Mouse (Mus musculus): ENCODE measurements around the gene Fshb.

The Fshb gene

GRCm38 (mm10) chr2:107059556-107059955, at the start of gene Fshb:
Gene Fshb, minus strand, starts transcription at chr2:107059656.
- DNase-seq, result no peak

GRCm38 (mm10) chr2:107084256-107084655, 24.8 kb upstream of the Fshb start:
- no peak for DNase-seq

- DNase-seq, result no peak
Observed at GRCm38 (mm10) chr2:107083071-107083885, 23.8 kb upstream of the Fshb start.

- DNase-seq, result no peak
Observed at GRCm38 (mm10) chr2:107063260-107063659, 3.8 kb upstream of the Fshb start.

- DNase-seq, result no peak
Observed at GRCm38 (mm10) chr2:107045955-107046354, 13.5 kb downstream of the Fshb start.

- no peak for DNase-seq
Observed at GRCm38 (mm10) chr2:107040816-107041215, 18.6 kb downstream of the Fshb start.

- no peak for DNase-seq
Observed at GRCm38 (mm10) chr2:107035980-107036379, 23.5 kb downstream of the Fshb start.

GRCm38 (mm10) chr2:107024694-107025093, 34.8 kb downstream of the Fshb start:
- no peak for DNase-seq

GRCm38 (mm10) chr2:107022713-107023112, 36.7 kb downstream of the Fshb start:
- no peak for DNase-seq

- no peak for DNase-seq
Observed at GRCm38 (mm10) chr2:107019331-107019730, 40.1 kb downstream of the Fshb start.

- DNase-seq, result no peak
Observed at GRCm38 (mm10) chr2:107013161-107013560, 46.3 kb downstream of the Fshb start.

GRCm38 (mm10) chr2:107012318-107012717, 47.1 kb downstream of the Fshb start:
- no peak for DNase-seq

- no peak for DNase-seq
Observed at GRCm38 (mm10) chr2:107010160-107010559, 49.3 kb downstream of the Fshb start.

GRCm38 (mm10) chr2:107006378-107006777, 53.1 kb downstream of the Fshb start:
- DNase-seq, result no peak

All from cerebellum, adult 11 months (tissue).